ENCODE assay signal across 26 mouse cellular contexts in genomic region chr2:52568131-52568530, GRCm38 (mm10).
"Had no signal": no experiment of that assay in that cellular context is flagged by ENCODE, and none has a peak within 500 bp of the region (broad histone marks: within the 10 kb centered on the region; RNA-seq: fewer than 3 reads in every experiment).

No protein-coding gene starts in this region.

- H3K27ac ChIP-seq: embryonic facial prominence, embryonic 10.5 days; embryonic facial prominence, embryonic 12.5 days; embryonic facial prominence, embryonic 13.5 days; embryonic facial prominence, embryonic 15.5 days; forebrain, embryonic 10.5 days; forebrain, embryonic 12.5 days; forebrain, embryonic 13.5 days; forebrain, embryonic 15.5 days had no signal

- DNase-seq: cerebellum, adult 2 months; cerebellum, adult 8-10 months; cerebellum, adult 9-10 months; cerebellum, adult 9-11 months; cerebellum, postnatal 10 days; cerebellum, postnatal 14 days; cerebellum, postnatal 25 days; cerebellum, postnatal 36 days; embryo, embryonic 11 days; forebrain, postnatal 0 days; gastrocnemius, adult 2 months; gastrocnemius, postnatal 10 days; gastrocnemius, postnatal 14 days; gastrocnemius, postnatal 25 days; gastrocnemius, postnatal 36 days had no signal

- H3K9ac ChIP-seq: embryonic facial prominence, embryonic 12.5 days; embryonic facial prominence, embryonic 13.5 days; embryonic facial prominence, embryonic 15.5 days; forebrain, embryonic 12.5 days; forebrain, embryonic 13.5 days; forebrain, embryonic 15.5 days; forebrain, postnatal 0 days had no signal

- H3K4me2 ChIP-seq: embryonic facial prominence, embryonic 12.5 days; embryonic facial prominence, embryonic 13.5 days; embryonic facial prominence, embryonic 15.5 days; forebrain, embryonic 12.5 days; forebrain, embryonic 13.5 days; forebrain, embryonic 15.5 days had no signal

- H3K36me3 ChIP-seq: embryonic facial prominence, embryonic 10.5 days; embryonic facial prominence, embryonic 12.5 days; embryonic facial prominence, embryonic 13.5 days; embryonic facial prominence, embryonic 15.5 days; forebrain, embryonic 10.5 days; forebrain, embryonic 12.5 days; forebrain, embryonic 15.5 days had no signal

- H3K27me3 ChIP-seq: embryonic facial prominence, embryonic 12.5 days; embryonic facial prominence, embryonic 13.5 days; embryonic facial prominence, embryonic 15.5 days; forebrain, embryonic 12.5 days; forebrain, embryonic 13.5 days; forebrain, embryonic 15.5 days had no signal

- ATAC-seq: forebrain, embryonic 13.5 days; forebrain, embryonic 14.5 days; forebrain, embryonic 15.5 days; forebrain, embryonic 16.5 days; forebrain, postnatal 0 days had no signal

- H3K9me3 ChIP-seq: embryonic facial prominence, embryonic 10.5 days; embryonic facial prominence, embryonic 12.5 days; embryonic facial prominence, embryonic 13.5 days; embryonic facial prominence, embryonic 15.5 days; forebrain, embryonic 10.5 days; forebrain, embryonic 12.5 days; forebrain, embryonic 13.5 days; forebrain, embryonic 15.5 days had no signal

- H3K4me3 ChIP-seq: embryonic facial prominence, embryonic 10.5 days; embryonic facial prominence, embryonic 12.5 days; embryonic facial prominence, embryonic 13.5 days; embryonic facial prominence, embryonic 15.5 days; erythroblast, embryonic 14.5 days; forebrain, embryonic 10.5 days; forebrain, embryonic 12.5 days; forebrain, embryonic 13.5 days; forebrain, embryonic 15.5 days; gastrocnemius, adult 2 months had no signal

- H3K4me1 ChIP-seq: embryonic facial prominence, embryonic 10.5 days; embryonic facial prominence, embryonic 12.5 days; embryonic facial prominence, embryonic 13.5 days; embryonic facial prominence, embryonic 15.5 days; forebrain, embryonic 12.5 days; forebrain, embryonic 13.5 days; forebrain, embryonic 15.5 days had no signal
